Mouse (Mus musculus): ENCODE measurements at regions not wholly inside any gene's neighbourhood (a gene's known extent, or its start where the extent isn't known, plus 50 kb on each side); places are given as distances from the start of the nearest gene placed in this dataset.

- no peak overlapping the region for H3K9ac ChIP-seq (ENCODE audit: control insufficient read depth, low read depth, low read length, poor library complexity, severe bottlenecking)
- H3K79me2 ChIP-seq (ENCODE audit: control insufficient read depth, insufficient read depth, low read length, poor library complexity) = no peaks in the 10 kb centered on the region
- no peaks in the 10 kb centered on the region for H3K4me1 ChIP-seq (ENCODE audit: control insufficient read depth in 1 of 2, insufficient read depth in 2 of 2, low read length in 2 of 2)
- H3K4me3 ChIP-seq (ENCODE audit: control insufficient read depth in 1 of 2, insufficient read depth in 1 of 2, low read depth in 2 of 2, low read length in 2 of 2) = no peak overlapping the region
- no peaks in the 10 kb centered on the region for H3K36me3 ChIP-seq (ENCODE audit: control insufficient read depth in 1 of 2, insufficient read depth in 2 of 2, low read length in 2 of 2)
- DNase-seq (ENCODE audit: low read depth, low spot score) = no peak
- H3K27ac ChIP-seq (ENCODE audit: control insufficient read depth, low read depth, low read length) = no peak overlapping the region
- H3K27me3 ChIP-seq (ENCODE audit: control insufficient read depth in 1 of 2, insufficient read depth in 2 of 2, low read length in 2 of 2) = no peaks in the 10 kb centered on the region
- no peaks in the 10 kb centered on the region for H3K9me3 ChIP-seq (replicated peaks; ENCODE audit: insufficient read depth, low read length)
- TF ChIP-seq MYB (IDR thresholded peaks at IDR 0.05; ENCODE audit: low read depth, low read length) (no peak), UBTF (IDR thresholded peaks at IDR 0.05; ENCODE audit: borderline replicate concordance, insufficient read depth, low read depth, low read length) (no peak), TBP (IDR thresholded peaks at IDR 0.05; ENCODE audit: low read depth, low read length) (no peak), MAX (IDR thresholded peaks at IDR 0.05; ENCODE audit: low read length) (no peak), POLR2AphosphoS2 (IDR thresholded peaks at IDR 0.05; ENCODE audit: low read length) (no peak), POLR2A (IDR thresholded peaks at IDR 0.05; ENCODE audit: control insufficient read depth in 1 of 2, insufficient read depth in 1 of 2, low read depth in 1 of 2, low read length in 2 of 2, poor library complexity in 1 of 2) (no peak), NELFE (IDR thresholded peaks at IDR 0.05; ENCODE audit: low read depth, low read length) (no peak), E2F4 (IDR thresholded peaks at IDR 0.05; ENCODE audit: borderline replicate concordance, low read depth, low read length) (no peak), KAT2A (conservative IDR thresholded peaks at IDR 0.05; ENCODE audit: low read depth, low read length) (no peak), POLR2AphosphoS5 (IDR thresholded peaks at IDR 0.05; ENCODE audit: borderline replicate concordance, low read depth, low read length) (no peak), CHD1 (IDR thresholded peaks at IDR 0.05; ENCODE audit: low read depth, low read length) (no peak), MAZ (IDR thresholded peaks at IDR 0.05; ENCODE audit: low read depth, low read length) (no peak), ZKSCAN1 (IDR thresholded peaks at IDR 0.05; ENCODE audit: low read depth, low read length) (no peak), CTCF (IDR thresholded peaks at IDR 0.05 in 2 of 3, conservative IDR thresholded peaks at IDR 0.05 in 1 of 3; ENCODE audit: control insufficient read depth in 1 of 3, insufficient read depth in 1 of 3, low read depth in 2 of 3, low read length in 3 of 3, poor library complexity in 1 of 3, severe bottlenecking in 1 of 3) (no peak), SIN3A (IDR thresholded peaks at IDR 0.05; ENCODE audit: low read length) (no peak)
Observed at GRCm38 (mm10) chr1:143464863-143465262, 175.6 kb upstream of the B3galt2 start.

GRCm38 (mm10) chr1:143466092-143466491 lies 174.4 kb upstream of the B3galt2 start:
- H3K27me3 ChIP-seq (ENCODE audit: control insufficient read depth in 1 of 2, insufficient read depth in 2 of 2, low read length in 2 of 2) = no peaks in the 10 kb centered on the region
- no peak overlapping the region for H3K9ac ChIP-seq (ENCODE audit: control insufficient read depth, low read depth, low read length, poor library complexity, severe bottlenecking)
- DNase-seq (ENCODE audit: low read depth, low spot score) = peak; percentile 33
- H3K4me1 ChIP-seq (ENCODE audit: control insufficient read depth in 1 of 2, insufficient read depth in 2 of 2, low read length in 2 of 2) = no peaks in the 10 kb centered on the region
- H3K79me2 ChIP-seq (ENCODE audit: control insufficient read depth, insufficient read depth, low read length, poor library complexity) = no peaks in the 10 kb centered on the region
- no peak overlapping the region for H3K27ac ChIP-seq (ENCODE audit: control insufficient read depth, low read depth, low read length)
- no peaks in the 10 kb centered on the region for H3K36me3 ChIP-seq (ENCODE audit: control insufficient read depth in 1 of 2, insufficient read depth in 2 of 2, low read length in 2 of 2)
- TF ChIP-seq JUND (IDR thresholded peaks at IDR 0.05; ENCODE audit: low read depth, low read length) (no peak), USF2 (IDR thresholded peaks at IDR 0.05; ENCODE audit: borderline replicate concordance in 1 of 2, insufficient read depth in 1 of 2, low read depth in 1 of 2, low read length in 2 of 2) (no peak), POLR2A (IDR thresholded peaks at IDR 0.05; ENCODE audit: control insufficient read depth in 1 of 2, insufficient read depth in 1 of 2, low read depth in 1 of 2, low read length in 2 of 2, poor library complexity in 1 of 2) (no peak), ZMIZ1 (IDR thresholded peaks at IDR 0.05; ENCODE audit: low read depth, low read length) (no peak), CTCF (IDR thresholded peaks at IDR 0.05 in 2 of 3, conservative IDR thresholded peaks at IDR 0.05 in 1 of 3; ENCODE audit: control insufficient read depth in 1 of 3, insufficient read depth in 1 of 3, low read depth in 2 of 3, low read length in 3 of 3, poor library complexity in 1 of 3, severe bottlenecking in 1 of 3) (no peak), TAL1 (IDR thresholded peaks at IDR 0.05; ENCODE audit: low read length) (no peak), KAT2A (conservative IDR thresholded peaks at IDR 0.05; ENCODE audit: low read depth, low read length) (no peak), SIN3A (IDR thresholded peaks at IDR 0.05; ENCODE audit: low read length) (no peak), MEF2A (IDR thresholded peaks at IDR 0.05; ENCODE audit: extremely low read depth, insufficient replicate concordance, low read depth, low read length, poor library complexity, severe bottlenecking) (no peak)
- no peaks in the 10 kb centered on the region for H3K9me3 ChIP-seq (replicated peaks; ENCODE audit: insufficient read depth, low read length)
- H3K4me3 ChIP-seq (ENCODE audit: control insufficient read depth in 1 of 2, insufficient read depth in 1 of 2, low read depth in 2 of 2, low read length in 2 of 2) = no peak overlapping the region
